Mouse (Mus musculus) left cerebral cortex, adult 2 months (tissue): Measurements from ENCODE around the gene Ptprm. TPM values are rescaled to one million over a fixed set of nuclear protein-coding genes. Genes with fewer than 3 reads are reported as not detected.

Experiments used
- DNase-seq, 2 experiments: peaks; one replicate each; pipeline ENCODE4 v3.0.0; 2021 to 2022; ENCODE audit warnings: low spot score in 2 of 2, mixed read lengths in 1 of 2; ENCODE audit errors: extremely low spot score in 1 of 2
- H3K27ac ChIP-seq: fragments of 200-600 bp; 2 replicates; pipeline ENCODE4 v1.8.1; 2022
- H3K4me3 ChIP-seq: fragments of 200-600 bp; 2 replicates; pipeline ENCODE4 v1.8.1; 2022
- CTCF ChIP-seq: fragments of 200-600 bp; IDR thresholded peaks from 2 replicates; pipeline ENCODE4 v1.8.1; 2022; ENCODE audit warnings: antibody characterized with exemption, mild to moderate bottlenecking, moderate library complexity
- intact Hi-C: fragments of 180-260 bp; cut with DNase I; formaldehyde crosslinking; loops from one replicate; pipeline ENCODE4 v1.15.1; 2025
- total RNA-seq, 2 experiments: library from RNA; stranded (reverse); gene quantifications; 2 replicates each; pipeline ENCODE4 v1.2.3; 2021

The Ptprm gene
- total RNA-seq, 2 experiments from 2014 or later, result 37.6 to 42.5 TPM

DNA sequence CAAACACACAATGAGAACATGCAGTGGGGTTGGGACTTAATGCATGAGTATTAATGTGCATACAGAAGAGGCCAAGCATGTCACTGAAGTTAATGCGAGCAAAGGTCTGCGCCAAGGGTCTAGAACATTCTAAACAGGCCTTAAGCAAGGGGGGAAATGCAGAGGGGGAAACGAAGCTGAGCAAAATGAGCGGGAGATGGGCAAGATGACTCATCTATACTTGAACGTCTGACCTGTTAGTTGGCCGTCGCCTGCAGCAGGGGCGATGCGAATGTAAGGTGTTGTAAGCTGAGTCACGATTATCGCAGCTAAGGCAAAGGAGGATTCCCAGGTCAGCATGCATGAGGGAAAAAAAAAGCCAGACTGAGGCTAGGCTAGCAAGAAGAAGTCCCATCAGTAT, 442.1 kb downstream of the Ptprm start:
- Histone ChIP-seq H3K27ac (no peak overlapping the region), H3K4me3 (no peak overlapping the region)
- intact Hi-C loops, result no loop called here
- TF ChIP-seq CTCF, result no peak
- no peak for DNase-seq

DNA sequence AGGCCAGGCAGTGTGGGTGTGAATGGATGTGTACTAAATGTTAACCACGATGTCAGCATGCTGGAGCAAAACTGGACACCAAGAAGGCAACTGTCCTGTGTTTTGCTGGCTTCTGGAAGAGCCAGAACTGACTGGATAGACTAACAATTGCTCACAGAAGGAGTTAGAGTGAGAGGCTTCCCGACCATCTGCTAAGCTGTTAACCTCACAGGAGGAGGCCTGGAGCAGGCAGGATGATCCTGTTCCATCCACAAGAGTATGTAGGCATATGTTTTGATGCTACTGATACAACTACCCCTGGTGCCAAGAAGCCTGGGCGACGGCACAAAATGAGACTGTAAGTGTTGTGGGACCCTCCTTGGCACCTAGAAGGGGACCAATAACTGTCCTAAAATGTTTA, 444.4 kb downstream of the Ptprm start:
- Histone ChIP-seq H3K27ac (no peak overlapping the region), H3K4me3 (no peak overlapping the region)
- no peak for DNase-seq
- intact Hi-C loops, result no loop called here
- no peak for TF ChIP-seq CTCF

DNA sequence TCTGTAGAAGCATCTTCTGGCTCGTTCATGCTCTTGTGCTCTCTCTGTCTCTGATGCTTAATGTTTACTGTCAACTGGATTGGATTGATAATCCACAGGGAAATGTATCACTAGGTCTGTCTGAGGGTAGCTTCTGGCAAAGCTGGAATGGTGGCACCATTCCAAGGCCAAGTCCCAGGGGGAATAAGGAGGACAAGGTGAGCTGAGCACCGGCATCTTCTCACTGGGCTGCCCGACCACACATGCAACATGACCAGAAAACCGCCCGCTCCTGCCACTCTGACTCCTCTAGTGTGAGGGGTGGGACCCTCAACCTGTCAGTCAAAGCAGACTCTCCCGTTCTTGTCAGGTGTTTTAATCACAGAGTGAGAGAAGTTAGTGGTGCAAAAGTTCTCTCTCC, 445.3 kb downstream of the Ptprm start:
- TF ChIP-seq CTCF, result no peak
- no peak overlapping the region for H3K27ac ChIP-seq
- intact Hi-C loops, result no loop called here
- no peak overlapping the region for H3K4me3 ChIP-seq
- DNase-seq, result no peak

DNA sequence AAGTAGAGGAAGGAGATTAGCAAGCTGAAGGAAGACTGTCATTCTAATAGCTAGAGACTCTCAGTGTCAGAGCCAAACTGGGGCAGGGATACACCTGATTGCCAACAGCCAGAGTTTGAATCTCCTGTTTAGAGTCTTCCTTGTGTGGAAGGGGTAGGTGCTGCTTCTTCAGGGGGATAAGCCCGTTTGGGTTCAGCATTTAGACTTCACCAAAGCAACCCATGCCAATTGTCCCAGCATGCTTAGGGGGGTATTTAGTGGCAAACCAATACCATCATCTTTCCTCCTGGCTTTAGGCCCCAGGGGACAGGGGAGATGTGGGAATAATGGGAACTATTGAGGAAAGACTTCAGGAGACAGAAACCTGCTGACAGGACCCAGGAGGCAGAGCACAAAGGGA, 460.1 kb downstream of the Ptprm start:
- no peak for TF ChIP-seq CTCF
- Histone ChIP-seq H3K27ac (no peak overlapping the region), H3K4me3 (no peak overlapping the region)
- DNase-seq, result no peak
- intact Hi-C loops, result no loop called here

DNA sequence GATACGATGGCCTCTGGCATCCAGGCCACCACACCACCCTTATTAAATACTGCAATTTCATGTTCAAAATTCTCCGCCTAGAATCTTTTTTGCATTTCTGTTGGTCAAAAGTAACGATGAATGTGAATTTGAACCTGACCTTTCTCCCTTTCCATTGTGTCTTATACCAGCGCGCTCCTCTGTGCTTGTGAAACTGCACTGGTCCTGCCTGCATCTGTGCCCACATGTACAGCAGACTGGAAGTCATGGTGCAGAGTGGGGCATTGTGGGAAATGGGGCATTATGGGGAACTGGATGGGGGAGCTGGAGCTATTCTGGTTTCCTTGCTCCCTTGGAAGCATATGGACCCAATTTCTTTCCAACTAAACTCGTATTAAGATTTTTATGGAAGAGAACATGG, 462.3 kb downstream of the Ptprm start:
- intact Hi-C loops, result no loop called here

DNA sequence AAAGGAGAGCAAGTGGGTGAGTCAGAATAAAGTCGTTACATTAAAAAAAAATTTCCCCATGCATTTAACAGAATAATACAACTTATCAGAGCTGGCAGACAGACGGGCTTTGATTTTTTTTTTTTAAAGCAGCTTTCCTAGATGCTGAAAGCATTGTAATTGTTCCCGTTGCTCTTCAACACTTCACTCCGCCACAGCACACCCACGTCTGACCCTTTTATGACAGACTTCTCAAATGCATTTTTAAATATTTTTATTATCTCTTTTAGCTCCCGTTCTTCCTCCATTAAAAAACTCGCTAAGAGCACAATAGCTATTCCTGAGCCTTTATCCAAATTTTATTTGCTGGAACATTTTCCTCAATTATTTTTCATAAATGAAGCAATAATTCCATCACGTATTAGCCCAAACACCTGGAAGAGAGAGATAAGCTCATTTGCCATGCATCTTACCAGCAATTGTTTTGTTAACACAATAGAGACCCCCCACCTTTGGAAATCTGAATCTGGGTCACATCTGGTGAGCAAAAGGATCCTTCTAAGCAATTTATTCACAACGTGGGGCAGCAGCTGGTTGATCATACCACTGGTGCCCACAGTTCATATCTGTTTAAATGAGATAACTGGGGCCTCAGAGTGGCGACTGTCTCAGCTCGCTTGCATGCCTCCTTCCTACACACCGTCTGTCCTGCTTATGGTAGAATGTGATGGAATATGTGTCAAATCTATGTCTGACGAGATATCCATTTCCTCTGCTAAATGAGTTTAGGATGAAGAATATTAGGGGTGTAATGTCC, 463.0 kb downstream of the Ptprm start:
- no peak for TF ChIP-seq CTCF
- Histone ChIP-seq H3K27ac (no peak overlapping the region), H3K4me3 (no peak overlapping the region)
- intact Hi-C loops, result no loop called here
- no peak for DNase-seq

More for the DNA sequence above, 462.3 kb downstream of the Ptprm start:
- no peak for DNase-seq
- no peak for TF ChIP-seq CTCF
- no peak overlapping the region for H3K4me3 ChIP-seq
- no peak overlapping the region for H3K27ac ChIP-seq

DNA sequence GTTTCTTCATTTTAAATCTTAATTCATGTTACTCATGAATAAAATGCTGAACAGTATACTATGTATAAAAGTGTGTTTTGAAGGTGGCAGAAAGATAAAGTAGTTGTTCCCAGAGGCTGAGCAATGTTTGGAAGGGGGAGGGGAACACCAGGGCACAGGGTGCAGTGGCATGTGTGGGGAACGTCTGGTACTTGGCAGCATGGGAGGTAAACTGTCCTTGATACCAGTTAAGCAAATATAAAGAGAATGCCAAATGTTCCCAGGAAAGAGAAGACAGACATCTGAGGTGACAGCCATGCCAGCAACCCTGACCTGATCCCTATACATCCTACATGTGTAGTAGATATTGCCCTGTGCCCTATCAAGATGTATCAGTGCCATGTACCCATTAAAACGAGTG, 472.0 kb downstream of the Ptprm start:
- DNase-seq, result no peak
- no peak for TF ChIP-seq CTCF
- no peak overlapping the region for H3K27ac ChIP-seq
- H3K4me3 ChIP-seq, result no peak overlapping the region
- intact Hi-C loops, result no loop called here

DNA sequence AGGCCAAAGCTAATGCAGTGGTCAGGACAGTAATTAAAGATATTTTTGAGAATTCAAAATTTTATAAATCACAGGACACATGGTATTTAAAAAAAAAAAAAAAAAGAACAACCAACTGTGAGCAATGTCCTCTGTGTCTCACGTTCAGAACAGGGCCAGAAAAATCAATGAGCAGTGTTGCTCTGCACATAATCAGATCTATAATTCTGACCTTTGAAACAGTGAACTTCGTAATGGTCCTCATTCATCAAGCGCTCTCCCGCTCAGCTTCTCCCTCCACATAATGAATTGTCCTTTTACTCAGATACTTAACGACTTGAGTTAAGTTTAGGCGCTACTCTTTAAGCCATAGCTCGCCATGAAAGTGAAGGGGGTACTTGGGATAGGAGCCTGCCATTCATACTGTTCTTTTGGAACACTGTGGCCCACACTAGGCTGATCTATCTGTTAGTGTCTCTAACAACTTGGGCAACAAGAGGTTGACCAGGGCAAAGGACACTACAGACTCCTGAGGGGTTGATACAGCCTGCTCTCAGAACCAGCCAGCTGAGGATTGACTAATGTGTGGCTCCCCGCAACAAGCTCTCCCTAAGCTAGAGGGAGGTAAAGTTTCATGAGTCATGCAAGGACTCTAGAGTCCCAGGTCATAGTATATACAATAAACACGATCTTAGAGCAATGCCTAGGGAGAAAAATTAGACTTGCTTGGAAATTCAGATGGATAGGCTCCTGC, 473.1 kb downstream of the Ptprm start:
- TF ChIP-seq CTCF, result no peak
- DNase-seq, result no peak
- Histone ChIP-seq H3K27ac (no peak overlapping the region), H3K4me3 (no peak overlapping the region)
- intact Hi-C loops, result no loop called here

DNA sequence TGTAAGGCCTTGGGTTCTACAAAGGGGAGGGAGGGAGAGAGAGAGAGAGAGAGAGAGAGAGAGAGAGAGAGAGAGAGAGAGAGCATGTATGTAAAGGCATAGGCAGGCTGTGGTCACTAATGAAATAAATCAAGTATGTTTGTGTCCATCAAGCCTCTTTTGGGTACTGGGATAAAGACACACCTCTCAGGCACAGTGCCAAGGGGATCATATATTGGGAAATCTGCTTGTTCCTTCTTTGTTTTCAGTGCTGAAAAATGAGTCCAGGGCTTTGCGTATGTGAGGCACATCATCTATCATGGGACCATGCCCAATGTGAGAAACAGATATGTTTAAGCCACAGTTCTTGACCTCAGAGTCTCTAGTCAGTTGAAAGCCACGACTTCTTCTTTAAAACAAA, 475.1 kb downstream of the Ptprm start:
- no peak overlapping the region for H3K4me3 ChIP-seq
- H3K27ac ChIP-seq, result no peak overlapping the region
- intact Hi-C loops, result no loop called here
- TF ChIP-seq CTCF, result no peak
- DNase-seq, result no peak

DNA sequence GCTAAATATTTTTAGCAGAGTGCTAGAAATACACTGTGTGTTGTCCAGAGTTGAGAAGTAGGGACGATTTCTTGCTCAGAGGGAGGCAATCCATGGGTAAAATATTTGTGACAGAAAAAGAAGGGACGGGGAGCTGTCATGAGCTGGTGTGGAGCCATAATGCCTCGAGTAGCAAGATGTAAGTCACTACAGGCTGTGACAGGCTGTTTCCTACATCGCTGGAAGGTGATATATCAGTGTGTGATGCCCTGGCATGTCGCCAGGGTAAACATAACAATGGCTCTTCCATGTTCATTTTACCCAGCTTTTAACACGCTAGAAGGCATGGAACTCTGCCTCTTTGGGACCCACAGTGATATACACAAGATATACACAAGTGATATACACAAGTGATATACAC, 476.7 kb downstream of the Ptprm start:
- no peak overlapping the region for H3K27ac ChIP-seq
- intact Hi-C loops, result no loop called here
- no peak for TF ChIP-seq CTCF

DNA sequence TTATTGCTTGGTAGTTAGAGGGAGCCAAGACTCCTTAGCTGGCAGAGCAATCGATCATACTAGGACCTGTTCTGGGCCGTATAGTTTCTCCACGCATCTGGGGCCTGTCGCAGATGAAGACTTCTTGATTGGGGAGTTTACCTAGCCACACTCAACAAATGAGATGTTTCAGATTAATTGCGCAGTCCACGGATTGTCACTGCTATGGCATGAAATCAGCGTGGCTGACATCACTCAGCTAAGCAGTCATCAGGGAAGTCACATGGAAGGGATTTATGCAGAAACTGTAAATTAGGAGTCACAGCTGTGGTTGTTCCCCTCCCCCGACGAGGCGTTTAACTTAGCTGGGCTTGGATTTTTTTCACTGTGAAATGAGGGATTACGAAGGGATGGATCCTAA, 479.4 kb downstream of the Ptprm start:
- H3K4me3 ChIP-seq, result no peak overlapping the region
- no peak for DNase-seq
- no peak overlapping the region for H3K27ac ChIP-seq
- intact Hi-C loops, result no loop called here
- no peak for TF ChIP-seq CTCF

More for the DNA sequence above, 476.7 kb downstream of the Ptprm start:
- H3K4me3 ChIP-seq, result no peak overlapping the region
- no peak for DNase-seq

DNA sequence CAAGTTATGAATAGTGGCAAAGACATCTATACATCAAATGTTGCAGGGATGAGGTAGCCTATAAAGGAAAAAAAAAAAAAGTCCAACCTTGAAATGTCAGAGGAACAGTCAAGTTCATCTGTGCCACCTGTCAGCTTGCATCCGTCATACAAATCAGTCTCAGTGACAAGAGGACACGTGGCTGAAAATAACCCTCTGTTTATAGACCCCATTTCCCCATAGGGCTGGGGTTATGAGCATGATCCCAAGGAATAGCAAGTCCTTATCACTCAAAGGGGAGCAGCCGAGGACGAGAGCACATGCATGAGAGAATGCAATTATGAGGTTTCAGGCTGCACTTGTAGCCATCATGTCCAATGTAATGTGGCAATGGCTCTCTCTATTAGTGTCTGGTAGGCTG, 482.9 kb downstream of the Ptprm start:
- no peak for TF ChIP-seq CTCF
- DNase-seq, result no peak
- intact Hi-C loops, result no loop called here
- no peak overlapping the region for H3K4me3 ChIP-seq
- no peak overlapping the region for H3K27ac ChIP-seq
